Mouse (Mus musculus) kidney, postnatal 14 days (tissue): ENCODE measurements at regions not wholly inside any gene's neighbourhood (a gene's known extent, or its start where the extent isn't known, plus 50 kb on each side); places are given as distances from the start of the nearest gene placed in this dataset.

Source experiments
- DNase-seq: peaks from one replicate; pipeline ENCODE4 v3.0.0; 2022; ENCODE audit warnings: mixed read lengths

- no peak for DNase-seq
These were observed 136.6 kb downstream of the Mn1 start for GRCm38 (mm10) chr5:111553471-111554382.

- no peak for DNase-seq
These were observed 137.6 kb downstream of the Mn1 start for GRCm38 (mm10) chr5:111554551-111555311.

- no peak for DNase-seq
These were observed 138.3 kb downstream of the Mn1 start for GRCm38 (mm10) chr5:111555312-111555957.

GRCm38 (mm10) chr5:111555981-111556380 lies 138.8 kb downstream of the Mn1 start:
- DNase-seq, result peak; percentile 57

- no peak for DNase-seq
These were observed 143.3 kb downstream of the Mn1 start for GRCm38 (mm10) chr5:111560432-111560831.

GRCm38 (mm10) chr5:111561301-111561700 lies 144.1 kb downstream of the Mn1 start:
- no peak for DNase-seq

GRCm38 (mm10) chr5:111570826-111571225 lies 153.7 kb downstream of the Mn1 start:
- DNase-seq, result peak; percentile 46

- DNase-seq, result no peak
These were observed 156.2 kb downstream of the Mn1 start for GRCm38 (mm10) chr5:111573265-111573873.

- no peak for DNase-seq
These were observed 157.2 kb downstream of the Mn1 start for GRCm38 (mm10) chr5:111574219-111574840.

GRCm38 (mm10) chr5:111575376-111575775 lies 158.2 kb downstream of the Mn1 start:
- DNase-seq, result no peak

- DNase-seq, result peak; percentile 48
These were observed 156.3 kb upstream of the Gm26897 start for GRCm38 (mm10) chr5:111577441-111577840.

- DNase-seq, result no peak
These were observed 155.6 kb upstream of the Gm26897 start for GRCm38 (mm10) chr5:111578088-111578487.

GRCm38 (mm10) chr5:111578977-111579727 lies 154.6 kb upstream of the Gm26897 start:
- DNase-seq, result no peak

GRCm38 (mm10) chr5:111580870-111581771 lies 152.6 kb upstream of the Gm26897 start:
- no peak for DNase-seq

GRCm38 (mm10) chr5:111582004-111582403 lies 151.7 kb upstream of the Gm26897 start:
- no peak for DNase-seq

- DNase-seq, result no peak
These were observed 143.1 kb upstream of the Gm26897 start for GRCm38 (mm10) chr5:111590619-111591081.

- no peak for DNase-seq
These were observed 140.9 kb upstream of the Gm26897 start for GRCm38 (mm10) chr5:111592807-111593206.

- DNase-seq, result no peak
These were observed 139.6 kb upstream of the Gm26897 start for GRCm38 (mm10) chr5:111594111-111594510.

- no peak for DNase-seq
These were observed 138.3 kb upstream of the Gm26897 start for GRCm38 (mm10) chr5:111595438-111595837.

- no peak for DNase-seq
These were observed 136.0 kb upstream of the Gm26897 start for GRCm38 (mm10) chr5:111597733-111598132.
